Mouse (Mus musculus): ENCODE measurements at regions not wholly inside any gene's neighbourhood (a gene's known extent, or its start where the extent isn't known, plus 50 kb on each side); places are given as distances from the start of the nearest gene placed in this dataset.
"Not testable (repeated sequence)": the region's sequence is repeated elsewhere in the genome, so short reads cannot be mapped to it uniquely, and the experiment has no call there.

- in situ Hi-C loops (cut with MboI, MseI): no loop called here
Observed at GRCm38 (mm10) chr16:22327386-22327785, 61.6 kb upstream of the Tra2b start.

- in situ Hi-C loops (cut with MboI, MseI): not testable (repeated sequence)
Observed at GRCm38 (mm10) chr16:22325161-22325560, 59.4 kb upstream of the Tra2b start.

GRCm38 (mm10) chr16:22316251-22316711, 50.5 kb upstream of the Tra2b start:
- in situ Hi-C loops (cut with MboI, MseI): loop anchor here (5.0 kb wide), 1 partner anchor 46 kb away; no protein-coding TSS in a partner anchor

All from regulatory T cell (primary cell).